Mouse (Mus musculus) heart, postnatal 14 days (tissue): ENCODE measurements around the gene Traf3ip1. TPM values are rescaled to one million over a fixed set of nuclear protein-coding genes. Genes with fewer than 3 reads are reported as not detected.
A peak's percentile ranks its signal among the peaks of the same experiment; 100 is the strongest.

ENCODE experiments used
- DNase-seq, 2 experiments: peaks; one replicate each; pipeline ENCODE4 v3.0.0; 2021 to 2022
- intact Hi-C: fragments of 180-260 bp; cut with DNase I; formaldehyde crosslinking; loops from one replicate; pipeline ENCODE4 v1.15.1; 2025
- total RNA-seq, 2 experiments: library from RNA; stranded (reverse); gene quantifications; 2 replicates each; pipeline ENCODE4 v1.2.3; 2021

Gene Traf3ip1
- total RNA-seq, 2 experiments from 2014 or later, result 4.6 to 5.9 TPM

DNA sequence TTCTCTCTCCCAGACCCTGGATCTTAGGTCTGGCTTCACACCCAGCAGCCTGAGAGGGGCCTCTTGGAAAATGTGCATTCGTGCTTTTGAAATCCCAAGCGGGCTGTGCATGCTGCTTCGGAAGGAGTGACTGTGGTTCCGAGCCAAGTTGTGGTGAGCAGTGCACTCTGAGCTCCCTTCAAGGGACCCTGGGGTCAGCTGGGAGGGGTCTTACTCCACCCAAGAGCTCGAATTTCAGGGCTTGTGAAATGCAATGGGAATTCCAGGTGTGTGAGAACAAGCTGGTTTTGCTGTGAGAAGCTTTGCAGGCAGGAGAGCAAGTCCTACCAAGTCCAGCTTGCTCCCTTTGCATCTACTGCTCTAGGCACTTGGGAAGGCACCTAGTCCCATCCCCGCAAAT is 70.2 kb downstream of the Traf3ip1 start:
- intact Hi-C loops, result loop anchor here (1.0 kb wide), 1 partner anchor 41 kb away; no protein-coding TSS in a partner anchor

DNA sequence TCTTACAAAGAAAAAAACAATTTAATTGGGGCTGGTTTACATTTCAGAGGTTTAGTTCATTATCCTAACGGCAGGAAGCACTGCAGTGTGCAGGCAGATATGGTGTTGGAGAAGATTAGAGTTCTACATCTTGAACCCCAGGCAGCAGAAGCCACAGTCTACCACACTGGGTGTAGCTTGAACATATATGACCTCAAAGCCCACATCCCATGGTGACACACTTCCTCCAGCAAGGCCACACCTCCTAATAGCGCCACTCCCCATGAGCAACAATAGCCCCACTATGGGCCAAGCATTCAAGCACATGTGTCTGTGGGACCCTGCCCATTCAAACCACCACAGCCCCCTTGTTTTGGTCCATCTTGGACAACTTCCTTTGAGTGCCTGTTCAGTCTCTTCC is 72.8 kb downstream of the Traf3ip1 start:
- no peak for DNase-seq
- intact Hi-C loops, result no loop called here

More for the DNA sequence above, 70.2 kb downstream of the Traf3ip1 start:
- no peak for DNase-seq

DNA sequence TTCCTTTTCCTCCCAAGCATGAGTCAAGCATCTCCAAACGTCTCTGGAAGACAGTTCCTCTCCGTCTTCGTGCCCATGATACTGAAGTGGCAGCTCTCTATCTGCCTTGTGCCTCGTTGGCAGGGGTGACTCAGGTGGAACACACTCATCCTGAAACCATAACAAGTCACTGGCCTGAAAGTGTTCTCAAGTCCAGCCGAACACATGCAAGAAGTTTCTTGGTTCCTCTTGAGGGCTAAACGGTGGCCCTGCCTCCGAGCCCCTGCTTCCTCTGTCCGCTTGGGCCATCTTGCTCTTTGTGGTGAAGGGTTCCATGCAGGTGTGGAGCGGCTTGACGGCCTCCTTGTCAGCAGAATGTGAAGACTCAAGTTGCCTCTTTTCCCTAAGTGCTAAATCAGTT is 78.0 kb downstream of the Traf3ip1 start:
- intact Hi-C loops, result loop anchor here (10.0 kb wide), 2 partner anchors 302 to 1042 kb away; partner anchors contain the start of gene Olfr12
- DNase-seq, result no peak

DNA sequence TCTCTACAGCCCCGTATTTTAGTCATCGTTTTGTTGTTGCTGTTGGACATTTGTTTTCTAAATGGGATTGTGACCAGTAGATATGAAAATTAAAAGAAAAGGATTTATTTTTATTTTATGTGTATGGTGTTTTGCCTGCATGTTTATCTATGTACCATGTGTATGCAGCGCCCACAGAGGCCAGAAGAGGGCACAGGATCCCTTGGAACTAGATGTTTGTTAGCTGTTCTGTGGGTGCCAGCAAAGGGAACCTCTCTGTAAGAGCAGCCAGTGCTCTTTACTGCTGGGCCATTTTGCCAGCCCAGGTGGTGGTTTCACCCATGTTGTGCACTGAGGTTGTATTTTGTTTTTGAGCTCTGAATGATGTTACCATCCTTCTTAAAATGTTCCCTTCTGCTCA is 79.8 kb downstream of the Traf3ip1 start:
- peak; percentile 40 to 67 for DNase-seq
- intact Hi-C loops, result loop anchor here (2.0 to 10.0 kb wide), 3 partner anchors 181 to 1041 kb away; partner anchors contain the start of gene Olfr12

DNA sequence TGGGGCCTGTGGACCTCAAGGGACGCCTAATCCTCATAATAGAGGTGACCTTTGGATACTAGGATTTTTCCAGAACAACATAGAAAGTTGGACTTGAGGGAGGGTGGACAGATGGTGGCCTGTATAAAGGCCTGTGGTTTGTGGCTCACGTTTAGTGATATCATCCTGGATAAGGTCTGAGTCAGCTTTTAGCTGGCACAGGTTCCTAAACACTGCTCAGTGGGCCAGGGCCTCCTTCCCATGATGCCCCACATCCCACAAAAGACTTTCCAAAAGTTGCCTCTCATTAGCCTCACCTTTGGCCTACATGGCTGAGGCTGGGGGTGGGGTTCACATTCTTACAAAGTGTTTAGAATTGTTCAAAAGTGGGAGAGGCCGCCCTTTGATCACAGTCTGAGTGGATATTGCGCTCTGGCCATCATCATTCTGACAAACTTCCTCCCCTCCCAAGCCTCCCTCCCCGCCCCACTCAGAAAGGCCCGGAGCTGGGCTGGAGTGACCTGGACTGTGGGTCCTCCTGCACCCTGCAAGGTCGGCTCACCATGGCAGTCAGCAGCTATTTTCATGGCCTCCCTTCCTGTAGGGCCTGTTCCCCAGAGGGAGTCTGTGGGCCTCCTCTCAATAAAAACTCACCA is 83.6 kb downstream of the Traf3ip1 start:
- DNase-seq, result peak in 1 of 2 experiments; percentile 7
- intact Hi-C loops, result loop anchor here (10.0 kb wide), 2 partner anchors 297 to 1037 kb away; partner anchors contain the start of gene Olfr12

Other genes with a start within 250 kb of the Traf3ip1 start
- gene Ube2f, start 244.3 kb upstream of the Traf3ip1 start, total RNA-seq, result 10 to 100 TPM; 50.2 to 56.7 TPM
- 10 to 100 TPM; 11.4 to 15.6 TPM for gene Scly, start 196.3 kb upstream of the Traf3ip1 start, total RNA-seq
- not detected for gene Espnl, start 172.6 kb upstream of the Traf3ip1 start, total RNA-seq
- gene Klhl30, start 143.6 kb upstream of the Traf3ip1 start, total RNA-seq, result 10 to 100 TPM; 43.9 to 47.6 TPM
- under 1 TPM; 0.15 to 0.41 TPM for gene Erfe, start 128.2 kb upstream of the Traf3ip1 start, total RNA-seq
- gene Ilkap, start 95.8 kb upstream of the Traf3ip1 start, total RNA-seq, result 10 to 100 TPM; 45.4 to 46.7 TPM
- 10 to 100 TPM; 16.8 to 20.1 TPM for gene Hes6, start 80.6 kb upstream of the Traf3ip1 start, total RNA-seq
- gene Per2, start 35.3 kb upstream of the Traf3ip1 start, total RNA-seq, result 10 to 100 TPM; 12.3 to 18.9 TPM
- 10 to 100 TPM; 19.8 to 20.3 TPM for gene Asb1, start 45.9 kb downstream of the Traf3ip1 start, total RNA-seq